Mouse (Mus musculus): ENCODE data around the gene Trp53bp1. TPM values are rescaled to one million over a fixed set of nuclear protein-coding genes. Genes with fewer than 3 reads are reported as not detected.

Trp53bp1 gene
- total RNA-seq (2022), result 10 to 100 TPM; 30.3 to 39.2 (median 33.5) TPM

GRCm38 (mm10) chr2:121271236-121271927 lies at the start of gene Trp53bp1:
Gene Trp53bp1, minus strand, starts transcription at chr2:121271407.
- DNase-seq (ENCODE audit: low spot score), result peak; percentile 98

GRCm38 (mm10) chr2:121316278-121316677 lies 45.1 kb upstream of the Trp53bp1 start:
- no peak for DNase-seq (ENCODE audit: low spot score)

GRCm38 (mm10) chr2:121308997-121309416 lies 37.8 kb upstream of the Trp53bp1 start:
- DNase-seq (ENCODE audit: low spot score), result peak; percentile 67

- no peak for DNase-seq (ENCODE audit: low spot score)
Measured at GRCm38 (mm10) chr2:121300036-121300435, 28.8 kb upstream of the Trp53bp1 start.

- no peak for DNase-seq (ENCODE audit: low spot score)
Measured at GRCm38 (mm10) chr2:121299471-121299870, 28.3 kb upstream of the Trp53bp1 start.

GRCm38 (mm10) chr2:121298131-121298530 lies 26.9 kb upstream of the Trp53bp1 start:
- DNase-seq (ENCODE audit: low spot score), result no peak

GRCm38 (mm10) chr2:121297701-121298100 lies 26.5 kb upstream of the Trp53bp1 start:
- DNase-seq (ENCODE audit: low spot score), result no peak

- no peak for DNase-seq (ENCODE audit: low spot score)
Measured at GRCm38 (mm10) chr2:121296754-121297231, 25.6 kb upstream of the Trp53bp1 start.

- DNase-seq (ENCODE audit: low spot score), result no peak
Measured at GRCm38 (mm10) chr2:121295608-121296571, 24.7 kb upstream of the Trp53bp1 start.

- DNase-seq (ENCODE audit: low spot score), result peak; percentile 26
Measured at GRCm38 (mm10) chr2:121294753-121295607, 23.8 kb upstream of the Trp53bp1 start.

- peak; percentile 73 for DNase-seq (ENCODE audit: low spot score)
Measured at GRCm38 (mm10) chr2:121294182-121294581, 23.0 kb upstream of the Trp53bp1 start.

GRCm38 (mm10) chr2:121292316-121293013 lies 21.3 kb upstream of the Trp53bp1 start:
- DNase-seq (ENCODE audit: low spot score), result no peak

GRCm38 (mm10) chr2:121289730-121290540 lies 18.7 kb upstream of the Trp53bp1 start:
- DNase-seq (ENCODE audit: low spot score), result no peak

GRCm38 (mm10) chr2:121288901-121289729 lies 17.9 kb upstream of the Trp53bp1 start, which contains the start of gene Map1a:
Gene Map1a, plus strand, starts transcription at chr2:121289600.
- DNase-seq (ENCODE audit: low spot score), result peak; percentile 83

GRCm38 (mm10) chr2:121287850-121288249 lies 16.6 kb upstream of the Trp53bp1 start:
- no peak for DNase-seq (ENCODE audit: low spot score)

GRCm38 (mm10) chr2:121271928-121272516 lies 815 bp upstream of the Trp53bp1 start:
- DNase-seq (ENCODE audit: low spot score), result no peak

GRCm38 (mm10) chr2:121270521-121271235 lies 529 bp downstream of the Trp53bp1 start:
- no peak for DNase-seq (ENCODE audit: low spot score)

- DNase-seq (ENCODE audit: low spot score), result no peak
Measured at GRCm38 (mm10) chr2:121268446-121268845, 2.8 kb downstream of the Trp53bp1 start.
